Mouse (Mus musculus) embryonic facial prominence, embryonic 12.5 days (tissue): ENCODE results near the gene Acacb. TPM values are rescaled to one million over a fixed set of nuclear protein-coding genes. Genes with fewer than 3 reads are reported as not detected.

Experiments
- ATAC-seq: fragments of 200-750 bp; cut with Nextera tagmentation; 2 replicates; pipeline ENCODE4 v1.8.0; 2017; ENCODE audit not compliant: insufficient number of reproducible peaks, insufficient read depth, low FRiP score, low TSS enrichment
- H3K27ac ChIP-seq: fragments of 300-500 bp; sonication (generic); 2 replicates; pipeline ENCODE4 v1.5.1; 2016; ENCODE audit warnings: mild to moderate bottlenecking
- H3K27me3 ChIP-seq: fragments of 300-500 bp; sonication (generic); 2 replicates; pipeline ENCODE4 v1.6.1; 2016; ENCODE audit warnings: mild to moderate bottlenecking, moderate library complexity
- H3K36me3 ChIP-seq: fragments of 300-500 bp; sonication (generic); 2 replicates; pipeline ENCODE4 v1.6.1; 2016; ENCODE audit warnings: mild to moderate bottlenecking
- H3K4me1 ChIP-seq: fragments of 300-500 bp; sonication (generic); 2 replicates; pipeline ENCODE4 v1.6.1; 2016
- H3K4me2 ChIP-seq: fragments of 300-500 bp; sonication (generic); replicated peaks from 2 replicates; pipeline ENCODE4 v1.6.1; 2016; ENCODE audit warnings: mild to moderate bottlenecking, moderate library complexity
- H3K4me3 ChIP-seq: fragments of 300-500 bp; sonication (generic); 2 replicates; pipeline ENCODE4 v1.5.1; 2016; ENCODE audit warnings: mild to moderate bottlenecking
- H3K9ac ChIP-seq: fragments of 300-500 bp; sonication (generic); 2 replicates; pipeline ENCODE4 v1.6.1; 2016; ENCODE audit warnings: mild to moderate bottlenecking, moderate library complexity
- H3K9me3 ChIP-seq: fragments of 300-500 bp; sonication (generic); 2 replicates; pipeline ENCODE4 v1.6.1; 2016; ENCODE audit warnings: mild to moderate bottlenecking, moderate library complexity
- WGBS: fragments of 180-500 bp; shearing (Covaris S2); methylation state at CpG from one replicate; pipeline ENCODE4 v1.1.7; 2016; 5-methylcytosine and 5-hydroxymethylcytosine counted together
- polyA plus RNA-seq: library from polyadenylated mRNA; unstranded; fragments of >200 nt; fragmentation: Nextera tagmentation; extraction: Ambion mirVana; gene quantifications from 2 replicates; pipeline ENCODE4 v1.2.1, GENCODE M21; 2016

Acacb gene
- polyA plus RNA-seq, 1 experiment from 2014 or later: 6.3 TPM

GRCm38 (mm10) chr5:114279382-114280143, 133.2 kb downstream of the Acacb start:
- Histone ChIP-seq H3K27me3 (peaks cover 38% of the 10 kb centered on the region), H3K9me3 (no peaks in the 10 kb centered on the region), H3K36me3 (no peaks in the 10 kb centered on the region), H3K27ac (no peak overlapping the region), H3K4me2 (no peak overlapping the region), H3K4me3 (no peak overlapping the region), H3K4me1 (peaks cover 3% of the 10 kb centered on the region; the same call in 1 of the 2 replicates), H3K9ac (no peak overlapping the region)
- no peak for ATAC-seq
- 53% methylated on average over 12 of the region's 12 CpGs for WGBS

DNA sequence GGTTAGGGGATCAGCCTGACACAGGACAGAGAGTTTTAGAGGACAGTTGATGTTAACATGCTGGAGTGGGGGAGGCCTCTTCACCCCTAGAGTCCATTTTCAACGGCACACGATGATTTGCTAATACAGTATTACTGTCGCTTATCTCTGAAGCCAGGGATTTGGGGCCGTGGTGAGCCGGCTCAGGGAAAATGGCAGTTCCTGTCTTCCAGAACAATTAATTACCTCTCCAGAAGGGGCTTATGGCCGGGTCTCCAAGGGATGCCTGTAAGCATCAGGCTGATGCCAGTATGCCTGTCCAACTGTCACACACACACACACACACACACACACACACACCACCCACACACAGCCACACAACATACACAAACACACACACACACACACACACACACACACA, 136.0 kb downstream of the Acacb start:
- H3K36me3 ChIP-seq: no peaks in the 10 kb centered on the region
- H3K9ac ChIP-seq: no peak overlapping the region
- H3K4me2 ChIP-seq: no peak overlapping the region
- no peak overlapping the region for H3K27ac ChIP-seq
- H3K9me3 ChIP-seq: no peaks in the 10 kb centered on the region
- no peak overlapping the region for H3K4me3 ChIP-seq
- ATAC-seq: no peak
- peaks cover 11% of the 10 kb centered on the region for H3K27me3 ChIP-seq
- H3K4me1 ChIP-seq: 0 out of 2 replicates have a peak, but pooled peaks cover 3% of the 10 kb centered on the region
- 60% methylated on average over 6 of the region's 6 CpGs for WGBS

DNA sequence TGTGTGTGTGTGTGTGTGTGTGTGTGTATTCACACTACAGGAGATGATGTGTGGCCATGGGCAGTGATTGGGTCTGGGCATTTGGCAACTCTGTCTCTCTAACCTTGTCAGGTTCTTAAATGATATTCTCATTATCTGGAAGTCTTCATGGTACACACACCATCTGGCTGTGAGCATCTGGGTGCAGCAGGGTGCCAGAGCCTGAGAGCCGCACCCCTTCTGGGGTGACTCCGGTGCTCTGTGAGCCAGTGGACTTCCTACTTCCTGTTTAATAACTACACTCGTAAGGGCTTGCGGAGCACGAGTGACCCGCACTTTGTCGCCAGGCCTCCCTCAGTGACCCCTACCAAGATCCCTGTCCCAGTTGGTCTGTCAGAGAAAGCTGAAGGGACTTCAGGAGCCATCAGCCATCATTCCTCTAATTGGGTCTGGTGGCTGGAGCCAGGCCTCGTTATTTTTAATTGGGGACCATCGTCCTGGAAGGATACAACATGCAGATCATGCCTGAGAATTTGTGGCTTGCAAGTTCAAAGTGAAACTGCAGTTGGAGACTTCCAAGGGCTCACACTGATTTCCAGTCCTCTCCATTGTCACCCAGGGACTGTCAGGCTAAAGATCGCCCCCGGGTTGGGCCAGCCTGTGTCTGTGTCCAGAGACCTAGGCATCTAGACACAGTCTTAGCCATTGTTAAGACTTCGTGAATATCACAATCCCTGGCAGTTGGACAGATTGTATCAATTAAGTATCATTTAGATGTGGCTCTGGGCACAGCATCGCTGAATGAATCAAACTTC, 138.5 kb downstream of the Acacb start:
- H3K4me3 ChIP-seq: no peak overlapping the region
- H3K27me3 ChIP-seq: 0 out of 2 replicates have a peak, but pooled peaks cover 8% of the 10 kb centered on the region
- WGBS: 43% methylated on average over 13 of the region's 13 CpGs
- H3K4me2 ChIP-seq: no peak overlapping the region
- H3K36me3 ChIP-seq: no peaks in the 10 kb centered on the region
- H3K9ac ChIP-seq: no peak overlapping the region
- ATAC-seq: peak; percentile 47
- no peak overlapping the region for H3K27ac ChIP-seq
- no peaks in the 10 kb centered on the region for H3K9me3 ChIP-seq
- no peaks in the 10 kb centered on the region for H3K4me1 ChIP-seq

GRCm38 (mm10) chr5:114285398-114285700, 139.0 kb downstream of the Acacb start:
- Histone ChIP-seq H3K9ac (no peak overlapping the region), H3K27me3 (0 out of 2 replicates have a peak, but pooled peaks cover 8% of the 10 kb centered on the region), H3K4me3 (no peak overlapping the region), H3K4me2 (no peak overlapping the region), H3K36me3 (no peaks in the 10 kb centered on the region), H3K27ac (no peak overlapping the region), H3K9me3 (no peaks in the 10 kb centered on the region), H3K4me1 (peaks cover 5% of the 10 kb centered on the region)
- no peak for ATAC-seq
- 38% methylated on average over 3 of the region's 3 CpGs for WGBS

DNA sequence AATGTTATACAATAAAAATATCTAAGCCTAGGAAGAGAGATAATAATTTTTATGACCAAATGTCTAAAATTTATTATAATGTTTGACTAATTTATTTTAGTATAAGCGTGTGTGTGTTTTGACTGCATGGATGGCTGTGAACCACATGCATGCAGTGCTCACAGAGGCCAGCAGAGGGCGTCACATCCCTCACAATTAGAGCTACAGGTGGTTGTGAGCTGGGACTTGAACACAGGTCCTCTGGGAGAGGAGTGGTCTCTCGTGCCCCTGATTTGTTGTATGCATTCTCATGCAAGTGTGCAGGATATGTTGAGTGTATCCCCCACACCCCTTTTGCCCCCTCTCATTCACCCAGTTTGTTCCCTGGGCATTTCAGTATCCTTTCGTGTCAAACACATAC, 139.8 kb downstream of the Acacb start:
- Histone ChIP-seq H3K4me1 (peaks cover 8% of the 10 kb centered on the region), H3K36me3 (no peaks in the 10 kb centered on the region), H3K27me3 (0 out of 2 replicates have a peak, but pooled peaks cover 7% of the 10 kb centered on the region), H3K4me2 (no peak overlapping the region), H3K9me3 (no peaks in the 10 kb centered on the region), H3K4me3 (no peak overlapping the region), H3K27ac (no peak overlapping the region), H3K9ac (no peak overlapping the region)
- no peak for ATAC-seq
- WGBS: 75% methylated on average over 4 of the region's 4 CpGs

DNA sequence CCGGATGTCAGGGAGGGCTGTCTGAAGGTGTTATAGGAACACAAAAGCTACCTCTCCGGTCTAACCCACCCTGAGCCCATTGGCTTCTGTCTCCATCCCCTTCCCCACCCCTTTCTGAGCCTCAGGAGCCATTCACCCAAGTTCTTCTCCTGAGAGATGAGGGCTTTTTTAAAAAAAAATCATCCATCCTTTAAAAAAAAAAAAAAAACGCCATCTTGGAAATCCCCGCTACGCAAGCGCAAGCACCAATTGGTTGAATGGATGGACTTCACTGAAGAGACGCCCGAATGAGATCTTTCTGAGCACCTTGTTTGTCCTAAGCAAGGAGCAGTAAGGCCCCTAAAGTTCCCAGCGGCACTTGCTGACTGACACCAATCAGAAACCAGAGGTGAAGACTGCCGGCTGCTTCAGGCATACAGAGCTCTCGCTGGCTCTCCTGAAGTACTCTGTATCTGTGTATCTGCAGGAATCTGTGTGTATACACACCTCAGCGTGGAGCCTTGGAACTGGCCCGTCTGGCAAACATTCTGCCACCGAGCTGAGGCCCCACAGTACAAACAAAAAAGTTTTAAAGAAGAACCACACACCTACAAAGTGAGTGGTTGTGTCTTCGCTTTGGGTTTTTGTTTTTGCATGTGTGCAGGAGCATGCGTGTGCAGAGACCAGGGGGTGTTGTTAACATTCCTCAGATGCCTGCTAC, 140.7 kb downstream of the Acacb start:
- 78% methylated on average over 16 of the region's 16 CpGs for WGBS

GRCm38 (mm10) chr5:114288396-114288795, 142.1 kb downstream of the Acacb start:
- Histone ChIP-seq H3K9me3 (no peaks in the 10 kb centered on the region), H3K4me1 (peaks cover 8% of the 10 kb centered on the region), H3K27me3 (peaks cover 6% of the 10 kb centered on the region; the same call in 1 of the 2 replicates), H3K9ac (no peak overlapping the region), H3K4me3 (no peak overlapping the region), H3K4me2 (no peak overlapping the region), H3K36me3 (no peaks in the 10 kb centered on the region), H3K27ac (no peak overlapping the region)
- 80% methylated on average over 5 of the region's 5 CpGs for WGBS
- ATAC-seq: no peak

More for the DNA sequence above, 140.7 kb downstream of the Acacb start:
- no peak for ATAC-seq
- H3K9me3 ChIP-seq: no peaks in the 10 kb centered on the region
- 0 out of 2 replicates have a peak, but pooled peaks cover 6% of the 10 kb centered on the region for H3K27me3 ChIP-seq
- H3K4me2 ChIP-seq: no peak overlapping the region
- H3K36me3 ChIP-seq: no peaks in the 10 kb centered on the region
- H3K4me3 ChIP-seq: no peak overlapping the region
- no peak overlapping the region for H3K9ac ChIP-seq
- H3K27ac ChIP-seq: no peak overlapping the region
- peaks cover 8% of the 10 kb centered on the region for H3K4me1 ChIP-seq

- H3K9ac ChIP-seq: 0 out of 2 replicates have a peak within 1 kb of the TSS, but pooled peaks have one; percentile 16
- H3K4me3 ChIP-seq: no peak within 1 kb of the TSS
These were observed 142.5 kb downstream of the Acacb start, which contains the start of gene Myo1h for GRCm38 (mm10) chr5:114288874-114289273. Gene Myo1h (plus strand): TSS chr5:114289166.

GRCm38 (mm10) chr5:114290004-114290403, 143.7 kb downstream of the Acacb start:
- Histone ChIP-seq H3K4me3 (no peak overlapping the region), H3K27ac (no peak overlapping the region), H3K4me2 (no peak overlapping the region), H3K36me3 (no peaks in the 10 kb centered on the region), H3K27me3 (peaks cover 9% of the 10 kb centered on the region; the same call in 1 of the 2 replicates), H3K9ac (0 out of 2 replicates have a peak overlapping the region, but pooled peaks have one; percentile 16), H3K9me3 (no peaks in the 10 kb centered on the region), H3K4me1 (peaks cover 8% of the 10 kb centered on the region)
- WGBS: 63% methylated on average over 3 of the region's 3 CpGs
- ATAC-seq: no peak

More at GRCm38 (mm10) chr5:114288874-114289273, 142.5 kb downstream of the Acacb start, which contains the start of gene Myo1h:
- no peak within 1 kb of the TSS for H3K4me2 ChIP-seq
- no peaks in the 10 kb centered on the region for H3K9me3 ChIP-seq
- H3K4me1 ChIP-seq: peaks cover 8% of the 10 kb centered on the region
- no peak for ATAC-seq
- no peaks in the 10 kb centered on the region for H3K36me3 ChIP-seq
- no peak within 1 kb of the TSS for H3K27ac ChIP-seq
- WGBS: 44% methylated on average over 13 of the region's 13 CpGs
- H3K27me3 ChIP-seq: peaks cover 9% of the 10 kb centered on the region; the same call in 1 of the 2 replicates

DNA sequence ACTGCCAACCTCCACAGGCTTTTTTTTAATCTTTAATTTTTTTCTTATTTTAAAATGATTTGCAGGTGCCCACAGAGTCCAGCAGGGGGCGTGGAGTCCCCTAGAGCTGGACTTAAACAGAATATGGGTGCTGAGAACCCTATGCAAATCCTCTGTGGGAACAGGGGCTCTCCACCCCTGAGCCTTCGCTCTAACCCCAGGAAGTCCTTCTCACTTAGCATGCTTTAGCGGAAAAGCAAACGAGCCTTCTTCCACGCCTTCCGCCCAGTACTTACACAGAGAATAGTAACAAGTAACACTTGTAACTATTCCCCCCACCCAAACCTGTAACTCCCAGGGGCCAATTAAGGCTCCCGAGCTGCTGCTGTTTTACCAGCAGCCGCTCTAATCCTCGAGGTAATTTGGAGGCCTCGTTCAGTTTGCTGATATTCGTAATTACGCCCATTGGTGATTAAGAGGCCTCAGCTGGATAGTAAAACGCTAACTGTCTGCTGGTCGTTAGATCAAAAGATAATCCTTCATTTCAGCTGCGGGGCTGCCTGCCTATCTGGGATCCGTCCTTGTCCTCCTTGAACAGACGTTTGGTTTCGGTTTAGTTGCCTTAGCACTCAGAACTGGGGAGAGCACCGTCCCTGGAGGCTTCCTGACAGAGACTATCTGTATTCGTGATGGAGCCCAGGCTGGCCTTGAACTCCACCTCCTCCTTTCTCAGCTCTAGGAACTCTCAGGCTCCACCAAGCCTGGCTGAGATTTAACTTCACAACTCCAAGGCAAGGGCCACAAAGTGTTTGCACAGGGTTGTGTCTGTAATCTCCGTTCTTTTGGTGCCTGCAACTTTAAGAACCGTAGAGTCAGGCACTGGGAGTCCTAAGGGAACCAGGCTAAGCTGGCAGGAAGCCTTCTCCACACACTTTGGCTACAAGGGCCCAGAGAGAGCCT, 150.6 kb downstream of the Acacb start:
- no peak overlapping the region for H3K9ac ChIP-seq
- H3K9me3 ChIP-seq: no peaks in the 10 kb centered on the region
- no peak overlapping the region for H3K4me2 ChIP-seq
- H3K4me1 ChIP-seq: peaks cover 14% of the 10 kb centered on the region
- no peak overlapping the region for H3K4me3 ChIP-seq
- no peaks in the 10 kb centered on the region for H3K36me3 ChIP-seq
- 23% methylated on average over 22 of the region's 22 CpGs for WGBS
- H3K27ac ChIP-seq: no peak overlapping the region
- no peak for ATAC-seq
- H3K27me3 ChIP-seq: peaks cover 3% of the 10 kb centered on the region; the same call in 1 of the 2 replicates
